Mouse (Mus musculus) kidney, embryonic 16.5 days (tissue): ENCODE data around the gene Ccdc34. TPM values are rescaled to one million over a fixed set of nuclear protein-coding genes. Genes with fewer than 3 reads are reported as not detected.
A peak's percentile ranks its signal among the peaks of the same experiment; 100 is the strongest.

Source experiments
- ATAC-seq: fragments of 200-750 bp; cut with Nextera tagmentation; 2 replicates; pipeline ENCODE4 v1.8.0; 2017; ENCODE audit warnings: moderate TSS enrichment; ENCODE audit not compliant: low FRiP score, low TSS enrichment
- H3K27ac ChIP-seq: fragments of 300-500 bp; sonication (generic); 2 replicates; pipeline ENCODE4 v1.5.1; 2014; ENCODE audit warnings: low read length
- H3K27me3 ChIP-seq: fragments of 300-500 bp; sonication (generic); 2 replicates; pipeline ENCODE4 v1.6.1; 2014; ENCODE audit warnings: low read length, control low read depth, mixed read lengths; ENCODE audit not compliant: insufficient read depth
- H3K36me3 ChIP-seq: fragments of 300-500 bp; sonication (generic); 2 replicates; pipeline ENCODE4 v1.6.1; 2014; ENCODE audit warnings: low read length, control low read depth, mixed read lengths; ENCODE audit not compliant: insufficient read depth
- H3K4me1 ChIP-seq: fragments of 300-500 bp; sonication (generic); 2 replicates; pipeline ENCODE4 v1.6.1; 2014; ENCODE audit warnings: low read length, control low read depth, mixed read lengths; ENCODE audit not compliant: insufficient read depth
- H3K4me2 ChIP-seq: fragments of 300-500 bp; sonication (generic); replicated peaks from 2 replicates; pipeline ENCODE4 v1.6.1; 2014; ENCODE audit warnings: low read depth, low read length
- H3K4me3 ChIP-seq: fragments of 300-500 bp; sonication (generic); 2 replicates; pipeline ENCODE4 v1.5.1; 2014; ENCODE audit warnings: mild to moderate bottlenecking, low read length
- H3K9ac ChIP-seq: fragments of 300-500 bp; sonication (generic); replicated peaks from 2 replicates; pipeline ENCODE4 v1.6.1; 2014; ENCODE audit warnings: low read length
- H3K9me3 ChIP-seq: fragments of 300-500 bp; sonication (generic); 2 replicates; pipeline ENCODE4 v1.6.1; 2016; ENCODE audit warnings: low read length, control low read depth
- WGBS: fragments of 180-500 bp; shearing (Covaris S2); extraction: QIAGEN DNeasy Blood & Tissue Kit; methylation state at CpG from one replicate; pipeline ENCODE4 v1.1.7; 2014; 5-methylcytosine and 5-hydroxymethylcytosine counted together
- polyA plus RNA-seq: library from polyadenylated mRNA; unstranded; fragments of >200 nt; fragmentation: Nextera tagmentation; extraction: Ambion mirVana; gene quantifications from 2 replicates; pipeline ENCODE4 v1.2.1, GENCODE M21; 2015

The Ccdc34 gene
- polyA plus RNA-seq = 39.5 and 44.9 TPM in 2 replicates

- Histone ChIP-seq H3K27ac (peak within 1 kb of the TSS; percentile 91), H3K36me3 (peaks cover 12% of the 10 kb centered on the region; the same call in 1 of the 2 replicates), H3K4me3 (peak within 1 kb of the TSS; percentile 74), H3K27me3 (no peaks in the 10 kb centered on the region), H3K9ac (peak within 1 kb of the TSS; percentile 93), H3K9me3 (no peaks in the 10 kb centered on the region), H3K4me2 (peak within 1 kb of the TSS; percentile 68), H3K4me1 (peaks cover 27% of the 10 kb centered on the region)
- ATAC-seq = peak; percentile 99
- WGBS = 0% methylated on average over 55 of the region's 55 CpGs
These were observed at the start of gene Ccdc34 for GRCm38 (mm10) chr2:110017616-110018505. TSS of gene Ccdc34 (plus strand) at chr2:110017817.

GRCm38 (mm10) chr2:109969381-109969780, 48.2 kb upstream of the Ccdc34 start:
- ATAC-seq = no peak
- no peak overlapping the region for H3K27ac ChIP-seq
- WGBS = 78% methylated on average over 3 of the region's 3 CpGs
- no peaks in the 10 kb centered on the region for H3K36me3 ChIP-seq
- H3K4me3 ChIP-seq = no peak overlapping the region
- no peaks in the 10 kb centered on the region for H3K9me3 ChIP-seq
- H3K4me2 ChIP-seq = no peak overlapping the region
- peaks cover 22% of the 10 kb centered on the region for H3K4me1 ChIP-seq
- H3K9ac ChIP-seq = no peak overlapping the region
- no peaks in the 10 kb centered on the region for H3K27me3 ChIP-seq

DNA sequence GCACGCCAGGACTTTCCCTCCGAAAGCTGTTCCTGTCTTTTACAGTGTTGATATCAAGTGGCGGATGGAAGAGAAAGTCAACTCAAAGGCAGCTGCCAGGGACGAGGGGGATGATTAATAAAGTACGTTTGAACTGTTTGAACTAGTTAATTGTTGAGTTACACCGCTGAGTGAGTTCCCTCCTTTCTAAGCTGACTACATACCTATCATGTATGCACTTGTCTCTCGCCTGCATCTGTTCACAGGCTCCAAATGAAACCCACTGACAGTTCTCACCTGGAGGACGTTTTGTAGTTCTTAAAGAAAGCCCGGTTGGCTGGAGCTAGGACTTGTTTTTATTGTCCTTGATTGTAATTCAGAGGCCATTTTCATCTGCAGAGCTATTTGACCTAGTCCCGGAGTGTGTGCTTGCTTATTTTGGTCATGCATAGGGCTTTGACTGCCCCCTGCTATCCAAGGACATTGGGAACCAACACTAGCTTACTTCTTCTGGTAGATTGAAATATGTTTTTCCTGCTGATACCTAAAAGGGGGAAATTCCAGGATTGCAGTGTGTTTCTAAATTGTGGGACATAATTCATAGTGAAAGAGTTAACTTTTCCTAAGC, 47.6 kb upstream of the Ccdc34 start:
- 26% methylated on average over 10 of the region's 10 CpGs for WGBS
- H3K4me2 ChIP-seq = no peak overlapping the region

DNA sequence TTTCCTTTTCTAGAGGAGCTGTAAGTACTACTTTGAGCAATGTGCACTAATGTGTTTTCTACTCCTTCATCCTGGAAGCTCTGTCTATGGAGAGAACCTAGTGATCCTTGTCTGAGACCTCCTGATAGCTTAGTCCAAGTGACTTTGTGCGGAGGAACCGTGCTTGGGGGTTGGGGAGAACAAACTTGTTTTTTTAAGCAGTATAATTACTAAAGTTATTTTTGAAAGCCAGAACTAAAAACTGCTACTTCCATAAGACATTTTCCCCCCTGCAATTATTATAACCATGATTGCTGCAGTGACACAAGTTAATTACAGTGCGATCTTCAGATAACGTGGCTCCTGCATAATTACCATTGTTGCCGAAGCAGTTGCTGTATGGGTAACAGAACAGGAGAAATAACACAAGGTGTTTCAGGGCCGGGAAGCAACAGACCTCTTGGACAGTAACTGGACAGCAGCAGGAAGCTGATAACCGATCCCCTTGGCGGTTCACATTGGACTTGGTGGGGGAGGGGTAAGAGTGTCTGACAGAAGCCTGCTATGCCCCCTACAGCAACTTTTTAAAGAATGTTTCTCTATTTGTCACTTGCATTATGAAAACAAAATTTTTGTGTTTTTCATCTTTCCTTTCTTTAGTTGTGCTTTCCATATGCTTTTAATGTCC, 46.7 kb upstream of the Ccdc34 start:
- H3K9me3 ChIP-seq = no peaks in the 10 kb centered on the region
- H3K27ac ChIP-seq = no peak overlapping the region
- H3K9ac ChIP-seq = no peak overlapping the region
- ATAC-seq = no peak
- peaks cover 22% of the 10 kb centered on the region for H3K4me1 ChIP-seq
- H3K36me3 ChIP-seq = 0 out of 2 replicates have a peak, but pooled peaks cover 6% of the 10 kb centered on the region
- no peak overlapping the region for H3K4me3 ChIP-seq
- H3K27me3 ChIP-seq = no peaks in the 10 kb centered on the region
- no peak overlapping the region for H3K4me2 ChIP-seq
- WGBS = 41% methylated on average over 8 of the region's 8 CpGs

More for the DNA sequence above, 47.6 kb upstream of the Ccdc34 start:
- Histone ChIP-seq H3K9ac (no peak overlapping the region), H3K9me3 (no peaks in the 10 kb centered on the region), H3K4me3 (no peak overlapping the region), H3K36me3 (no peaks in the 10 kb centered on the region), H3K27ac (0 out of 2 replicates have a peak overlapping the region, but pooled peaks have one; percentile 43), H3K27me3 (no peaks in the 10 kb centered on the region), H3K4me1 (peaks cover 22% of the 10 kb centered on the region)
- ATAC-seq = no peak

GRCm38 (mm10) chr2:109972310-109972709, 45.3 kb upstream of the Ccdc34 start:
- Histone ChIP-seq H3K27ac (no peak overlapping the region), H3K36me3 (0 out of 2 replicates have a peak, but pooled peaks cover 6% of the 10 kb centered on the region), H3K27me3 (no peaks in the 10 kb centered on the region), H3K4me3 (no peak overlapping the region), H3K9me3 (no peaks in the 10 kb centered on the region), H3K4me2 (no peak overlapping the region), H3K4me1 (peaks cover 22% of the 10 kb centered on the region), H3K9ac (no peak overlapping the region)
- WGBS = 84% methylated on average over 2 of the region's 2 CpGs
- ATAC-seq = no peak

GRCm38 (mm10) chr2:109972922-109973321, 44.7 kb upstream of the Ccdc34 start:
- Histone ChIP-seq H3K4me1 (peaks cover 22% of the 10 kb centered on the region), H3K27ac (no peak overlapping the region), H3K9ac (no peak overlapping the region), H3K27me3 (no peaks in the 10 kb centered on the region), H3K9me3 (no peaks in the 10 kb centered on the region), H3K36me3 (0 out of 2 replicates have a peak, but pooled peaks cover 6% of the 10 kb centered on the region), H3K4me2 (no peak overlapping the region), H3K4me3 (no peak overlapping the region)
- 68% methylated on average over 7 of the region's 7 CpGs for WGBS
- ATAC-seq = no peak

DNA sequence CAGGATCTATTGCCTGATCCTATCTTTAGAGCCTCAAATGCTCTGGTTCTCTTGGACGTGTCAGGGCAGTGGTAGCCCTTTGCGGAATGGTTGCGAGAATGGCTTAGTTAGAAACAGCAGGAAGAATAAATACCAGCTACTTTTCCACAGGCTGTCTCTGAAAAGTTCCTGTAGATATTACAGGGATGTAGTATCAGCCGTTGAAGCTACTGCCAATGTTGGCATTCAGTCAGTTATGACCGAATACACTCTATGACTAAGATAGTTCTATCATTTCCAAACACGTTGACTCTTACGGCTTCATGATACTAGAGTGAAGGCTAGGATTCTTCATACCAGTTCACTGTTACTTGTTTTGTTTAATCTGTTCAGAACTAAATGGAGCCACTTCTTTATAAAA, 42.8 kb upstream of the Ccdc34 start:
- Histone ChIP-seq H3K4me1 (peaks cover 14% of the 10 kb centered on the region), H3K27ac (no peak overlapping the region), H3K9ac (no peak overlapping the region), H3K27me3 (no peaks in the 10 kb centered on the region), H3K9me3 (no peaks in the 10 kb centered on the region), H3K4me2 (no peak overlapping the region), H3K4me3 (no peak overlapping the region), H3K36me3 (0 out of 2 replicates have a peak, but pooled peaks cover 6% of the 10 kb centered on the region)
- no peak for ATAC-seq
- 95% methylated on average over 7 of the region's 7 CpGs for WGBS

- H3K9me3 ChIP-seq = no peaks in the 10 kb centered on the region
- no peak for ATAC-seq
- no peak overlapping the region for H3K4me2 ChIP-seq
- 88% methylated on average over 2 of the region's 2 CpGs for WGBS
- H3K9ac ChIP-seq = no peak overlapping the region
- H3K4me3 ChIP-seq = no peak overlapping the region
- H3K4me1 ChIP-seq = no peaks in the 10 kb centered on the region; the same call in 1 of the 2 replicates
- 0 out of 2 replicates have a peak, but pooled peaks cover 6% of the 10 kb centered on the region for H3K36me3 ChIP-seq
- H3K27ac ChIP-seq = no peak overlapping the region
- no peaks in the 10 kb centered on the region for H3K27me3 ChIP-seq
These were observed 41.4 kb upstream of the Ccdc34 start for GRCm38 (mm10) chr2:109976181-109976580.

DNA sequence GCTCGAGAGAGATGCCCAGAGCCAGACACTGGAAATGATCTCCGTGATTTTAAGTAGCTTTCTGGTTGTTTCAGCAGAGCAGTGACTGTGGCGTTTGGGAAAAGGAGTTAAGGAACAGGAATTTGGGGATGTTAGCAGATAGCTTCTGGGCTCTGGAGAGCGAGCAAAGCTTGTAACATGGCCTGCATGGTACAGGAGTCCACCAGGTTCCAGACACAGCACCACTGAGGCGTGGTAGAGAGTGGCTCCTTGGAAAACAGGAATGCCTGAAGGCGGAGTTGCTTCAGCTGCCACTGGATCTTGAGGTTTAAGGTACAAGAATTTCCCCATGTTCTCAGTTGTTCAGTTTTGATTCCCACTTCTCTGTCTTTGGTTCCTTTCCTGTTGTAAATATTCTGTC, 40.3 kb upstream of the Ccdc34 start:
- H3K4me2 ChIP-seq = no peak overlapping the region
- no peaks in the 10 kb centered on the region for H3K9me3 ChIP-seq
- 0 out of 2 replicates have a peak, but pooled peaks cover 8% of the 10 kb centered on the region for H3K36me3 ChIP-seq
- no peaks in the 10 kb centered on the region for H3K4me1 ChIP-seq
- 0 out of 2 replicates have a peak, but pooled peaks have one; percentile 54 for ATAC-seq
- no peak overlapping the region for H3K4me3 ChIP-seq
- no peaks in the 10 kb centered on the region for H3K27me3 ChIP-seq
- H3K27ac ChIP-seq = no peak overlapping the region
- H3K9ac ChIP-seq = no peak overlapping the region
- WGBS = 81% methylated on average over 6 of the region's 6 CpGs
